Mouse (Mus musculus): ENCODE data around the gene Gm11939.
"Not testable (repeated sequence)": the region's sequence is repeated elsewhere in the genome, so short reads cannot be mapped to it uniquely, and the experiment has no call there.

Gm11939 gene

GRCm38 (mm10) chr11:99559366-99559765, at the start of gene Gm11939:
Gm11939 (minus strand) TSS chr11:99559466.
- in situ Hi-C loops (cut with MboI, MseI), result no loop called here

DNA sequence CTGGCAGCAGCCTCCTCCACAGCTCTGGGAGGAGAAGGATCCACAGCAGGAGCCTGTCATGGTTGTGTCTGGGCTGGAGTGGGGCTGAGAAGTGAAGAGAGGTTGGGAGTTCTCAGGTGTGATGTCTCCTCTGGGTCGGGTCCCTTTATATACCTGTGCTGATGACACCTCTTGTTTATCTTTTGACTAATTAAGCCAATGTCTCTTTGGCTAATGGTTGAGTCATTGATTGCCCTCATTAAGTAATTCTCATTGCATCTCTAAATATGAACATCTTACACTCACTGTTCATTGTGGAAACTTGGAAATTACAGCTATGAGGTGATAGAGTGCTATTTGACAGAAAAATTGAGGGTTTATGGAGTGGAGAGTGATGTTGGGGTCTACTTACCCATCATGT, 43.9 kb upstream of the Gm11939 start, which contains the start of gene Gm11938:
TSS of gene Gm11938 (minus strand) at position 101 of the 400 bp plus-strand sequence.
- in situ Hi-C loops (cut with MboI, MseI), result not testable (repeated sequence)

GRCm38 (mm10) chr11:99597742-99598141, 38.5 kb upstream of the Gm11939 start, which contains the start of gene Krtap9-3:
Krtap9-3 (minus strand) TSS chr11:99598105.
- in situ Hi-C loops (cut with MboI, MseI), result not testable (repeated sequence)

DNA sequence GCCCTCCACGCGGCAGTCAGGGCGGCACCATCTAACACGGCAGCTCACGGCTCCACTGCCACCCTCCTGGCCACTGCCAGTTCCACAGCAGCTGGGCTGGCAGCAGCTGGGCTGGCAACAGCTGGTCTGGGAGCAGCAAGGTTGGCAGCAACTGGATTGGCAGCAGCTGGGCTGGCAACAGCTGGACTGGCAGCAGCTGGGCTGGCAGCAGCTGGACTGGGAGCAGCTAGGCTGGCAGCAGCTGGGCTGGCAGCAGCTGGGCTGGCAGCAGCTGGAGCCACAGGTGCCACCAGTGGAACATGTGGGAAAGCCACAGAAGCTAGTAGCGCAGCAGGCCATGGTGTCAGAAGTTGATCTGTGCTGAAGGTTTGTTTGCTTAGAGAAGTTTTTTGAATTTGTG, 31.7 kb upstream of the Gm11939 start, which contains the start of gene Krtap1-3:
TSS of gene Krtap1-3 (minus strand) at position 359 of the 400 bp plus-strand sequence.
- in situ Hi-C loops (cut with MboI, MseI), result no loop called here

DNA sequence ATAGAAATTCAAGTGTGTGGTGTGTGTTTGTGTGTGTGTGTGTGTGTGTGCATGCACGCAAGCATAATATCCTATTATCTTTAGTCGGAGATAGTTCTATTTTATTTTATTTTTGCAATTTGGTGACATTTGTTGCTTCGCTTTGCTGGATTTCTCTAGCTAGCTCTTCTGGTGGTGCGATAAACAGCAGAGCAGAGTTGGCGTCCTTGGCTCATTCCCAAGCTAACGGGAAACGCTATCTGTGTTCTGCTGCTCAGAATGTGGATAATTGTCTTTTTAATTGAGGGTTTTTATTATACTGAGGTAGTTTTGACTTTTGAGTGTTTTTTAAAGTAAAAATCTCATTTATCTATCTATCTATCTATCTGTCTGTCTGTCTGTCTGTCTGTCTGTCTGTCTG, 25.8 kb upstream of the Gm11939 start:
- in situ Hi-C loops (cut with MboI, MseI), result no loop called here

- in situ Hi-C loops (cut with MboI, MseI), result no loop called here
Observed at GRCm38 (mm10) chr11:99583245-99583704, 24.0 kb upstream of the Gm11939 start, which contains the start of gene Krtap1-4. Krtap1-4 (minus strand) TSS chr11:99583654.

DNA sequence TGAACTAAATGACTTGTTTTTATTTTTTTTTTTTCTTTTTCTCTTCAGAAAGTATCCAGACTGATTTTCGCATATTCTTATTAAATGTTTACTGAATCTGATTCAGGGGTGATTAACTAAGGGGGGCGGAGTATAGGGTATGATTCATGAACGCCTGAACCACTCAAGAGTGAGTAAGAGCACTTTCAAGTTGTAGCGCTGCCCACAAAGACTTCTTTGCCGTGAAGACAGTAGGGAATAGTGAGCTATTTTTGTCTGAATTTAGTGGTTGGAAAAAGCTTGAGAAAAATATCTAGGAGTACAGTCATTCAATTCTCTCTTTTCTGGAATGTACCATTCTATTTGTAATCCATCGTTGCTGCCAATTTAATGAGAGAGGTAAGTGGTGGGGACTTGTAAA, 22.3 kb upstream of the Gm11939 start:
- in situ Hi-C loops (cut with MboI, MseI), result no loop called here

- in situ Hi-C loops (cut with MboI, MseI), result no loop called here
Observed at GRCm38 (mm10) chr11:99581051-99581450, 21.8 kb upstream of the Gm11939 start.

- in situ Hi-C loops (cut with MboI, MseI), result no loop called here
Observed at GRCm38 (mm10) chr11:99580636-99581035, 21.4 kb upstream of the Gm11939 start, which contains the start of gene Krtap1-5. Krtap1-5 (minus strand) TSS chr11:99581016.

- in situ Hi-C loops (cut with MboI, MseI), result no loop called here
Observed at GRCm38 (mm10) chr11:99574106-99574505, 14.8 kb upstream of the Gm11939 start.

GRCm38 (mm10) chr11:99573164-99573563, 13.9 kb upstream of the Gm11939 start:
- in situ Hi-C loops (cut with MboI, MseI), result no loop called here

DNA sequence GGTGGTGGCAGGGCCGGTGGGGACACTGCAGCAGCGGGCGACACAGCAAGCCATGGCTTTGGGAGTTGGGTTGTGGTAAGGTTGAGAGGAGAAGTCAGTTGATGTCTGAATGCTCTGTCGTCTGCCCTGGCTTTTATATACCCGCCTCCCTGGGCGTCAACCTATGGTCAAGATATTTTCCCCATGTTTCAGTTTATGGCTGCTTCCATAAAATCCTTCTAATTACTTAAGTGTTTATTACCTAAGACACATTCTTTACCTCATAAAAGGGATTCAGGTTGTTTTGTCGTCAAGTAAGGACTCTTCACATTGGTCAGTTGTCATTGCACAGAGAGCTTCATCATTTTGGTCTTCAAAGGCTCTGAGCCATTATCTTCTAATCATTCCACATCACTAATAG, 7.3 kb upstream of the Gm11939 start, which contains the start of gene Krtap3-1:
TSS of gene Krtap3-1 (minus strand) at position 101 of the 400 bp plus-strand sequence.
- in situ Hi-C loops (cut with MboI, MseI), result no loop called here

DNA sequence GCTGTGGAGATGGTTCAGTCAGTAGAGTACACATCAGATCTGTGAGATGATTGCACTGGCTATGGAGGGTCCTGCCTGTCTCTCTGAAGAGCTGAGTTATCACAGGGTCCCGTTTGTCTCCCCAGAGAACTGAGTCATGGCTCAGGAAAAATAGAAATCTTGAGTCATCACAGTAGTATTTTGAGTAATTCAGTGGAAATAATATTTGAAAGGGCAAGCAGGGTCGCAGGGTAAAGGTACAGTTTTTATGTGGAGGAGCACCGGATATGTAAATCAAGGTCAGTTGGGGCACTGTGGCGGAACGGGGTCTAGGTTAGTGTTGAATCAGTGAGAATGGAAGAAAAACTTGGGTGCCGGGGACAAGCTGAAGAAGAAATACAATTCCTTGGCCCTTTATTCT, 3.3 kb upstream of the Gm11939 start:
- in situ Hi-C loops (cut with MboI, MseI), result no loop called here

GRCm38 (mm10) chr11:99557976-99558745, 1.1 kb downstream of the Gm11939 start:
- in situ Hi-C loops (cut with MboI, MseI), result no loop called here

GRCm38 (mm10) chr11:99556753-99557152, 2.5 kb downstream of the Gm11939 start, which contains the start of gene Krtap3-2:
Krtap3-2 (minus strand) TSS chr11:99556853.
- in situ Hi-C loops (cut with MboI, MseI), result no loop called here

DNA sequence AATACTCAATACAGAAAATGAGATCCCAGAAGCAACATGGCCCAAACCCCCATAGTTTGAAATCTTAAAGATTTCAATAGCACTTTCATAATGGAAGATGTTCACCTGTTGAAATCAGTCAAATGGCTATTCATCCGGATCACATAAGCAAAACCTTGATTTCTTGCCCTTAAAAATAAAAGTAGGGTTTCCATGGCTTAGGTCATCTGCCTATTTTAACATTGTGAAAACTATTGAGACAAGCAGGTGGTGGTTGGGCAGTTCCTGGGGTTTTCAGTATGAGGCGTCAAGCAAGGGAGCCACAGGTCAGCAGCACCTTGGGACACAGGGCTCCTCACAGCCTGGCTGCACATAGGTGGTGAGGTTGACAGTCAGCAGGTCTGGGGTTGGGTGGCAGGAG, 3.1 kb downstream of the Gm11939 start:
- in situ Hi-C loops (cut with MboI, MseI), result no loop called here

DNA sequence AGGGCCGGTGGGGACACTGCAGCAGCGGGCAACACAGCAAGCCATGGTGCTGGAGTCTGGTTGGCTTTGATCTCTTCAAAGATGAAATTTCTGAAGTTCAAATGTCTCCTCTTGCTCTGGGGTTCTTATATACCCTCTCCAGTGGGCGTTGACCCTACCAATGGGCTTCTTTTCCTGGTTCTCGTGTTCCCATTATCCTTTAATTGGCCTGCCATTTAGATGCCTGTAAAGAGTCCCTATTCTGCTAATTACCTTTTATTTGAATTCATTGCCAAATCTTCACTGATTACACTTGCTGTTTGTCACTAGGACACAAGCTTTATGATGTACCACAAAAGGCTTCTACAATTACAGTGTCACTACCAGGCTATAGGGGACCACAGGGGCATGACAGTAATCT, 8.5 kb downstream of the Gm11939 start, which contains the start of gene Krtap3-3:
TSS of gene Krtap3-3 (minus strand) at position 101 of the 400 bp plus-strand sequence.
- in situ Hi-C loops (cut with MboI, MseI), result no loop called here

GRCm38 (mm10) chr11:99547892-99548291, 11.4 kb downstream of the Gm11939 start:
- in situ Hi-C loops (cut with MboI, MseI), result no loop called here

DNA sequence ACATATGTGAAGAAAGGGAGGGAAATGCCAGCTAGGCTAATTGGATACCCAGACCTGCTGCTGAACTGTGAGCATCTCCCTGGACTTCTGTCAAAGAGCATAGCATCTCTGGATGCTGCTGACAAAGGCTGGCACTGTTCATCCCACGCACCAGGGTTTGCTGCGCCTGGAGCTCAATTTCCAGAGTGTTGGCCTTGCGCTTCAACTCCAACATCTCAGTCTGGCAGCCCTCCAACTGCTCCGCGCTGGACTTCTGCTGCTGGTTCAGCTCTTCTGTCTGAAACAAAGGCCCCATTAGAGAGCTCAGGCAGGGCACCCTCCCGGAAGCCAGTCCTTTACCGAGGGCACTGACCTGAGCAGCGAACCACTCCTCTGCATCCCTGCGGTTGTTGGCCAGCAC, 19.5 kb downstream of the Gm11939 start:
- in situ Hi-C loops (cut with MboI, MseI), result no loop called here

- in situ Hi-C loops (cut with MboI, MseI), result no loop called here
Observed at GRCm38 (mm10) chr11:99521288-99521860, 37.9 kb downstream of the Gm11939 start, which contains the start of gene Krt39. Krt39 (minus strand) TSS chr11:99521338.

DNA sequence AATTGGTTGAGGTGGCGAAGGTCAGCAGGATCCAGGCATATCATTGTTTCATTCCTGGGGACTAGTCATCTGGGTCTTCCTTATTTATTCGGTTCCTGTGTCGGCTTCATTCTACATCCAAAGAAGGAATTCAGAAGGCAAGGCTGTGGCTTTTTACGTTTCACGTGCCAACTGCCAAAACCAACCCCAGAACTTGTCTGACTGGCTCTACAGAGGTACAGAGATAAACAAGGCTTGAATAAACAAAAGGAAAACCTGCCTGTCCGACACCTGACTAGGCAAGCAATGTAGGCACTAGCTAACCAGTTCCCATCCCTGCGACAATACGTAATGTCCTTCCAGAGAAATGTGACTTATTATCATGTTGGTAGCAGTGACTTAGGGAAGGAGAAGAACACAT, 45.2 kb downstream of the Gm11939 start:
- in situ Hi-C loops (cut with MboI, MseI), result no loop called here
